Mouse (Mus musculus): ENCODE data around the gene Pgm2. TPM values are rescaled to one million over a fixed set of nuclear protein-coding genes. Genes with fewer than 3 reads are reported as not detected.

The Pgm2 gene
- polyA plus RNA-seq, 1 experiment from 2014 or later, result 39.9 TPM

- H3K36me3 ChIP-seq (ENCODE audit: insufficient read depth), result peaks cover 3% of the 10 kb centered on the region; the same call in 1 of the 2 replicates
- H3K9me3 ChIP-seq (ENCODE audit: low read depth, low read length), result no peaks in the 10 kb centered on the region
- DNase-seq, result no peak
- no peak for TF ChIP-seq CTCF (IDR thresholded peaks at IDR 0.05; ENCODE audit: low read depth)
- ATAC-seq (ENCODE audit: insufficient read depth), result no peak
- H3K27ac ChIP-seq (ENCODE audit: low read depth), result no peak overlapping the region
- H3K9ac ChIP-seq, result no peak overlapping the region
- H3K4me1 ChIP-seq (ENCODE audit: insufficient read depth), result peaks cover 13% of the 10 kb centered on the region; the same call in 1 of the 2 replicates
- H3K4me3 ChIP-seq (ENCODE audit: low read depth, low read length), result no peak overlapping the region
- 88% methylated on average over 3 of the region's 3 CpGs for WGBS
- H3K4me2 ChIP-seq, result no peak overlapping the region
- no peaks in the 10 kb centered on the region for H3K27me3 ChIP-seq (ENCODE audit: insufficient read depth, low read length)
Measured at GRCm38 (mm10) chr5:64164414-64164813, 71.7 kb downstream of the Pgm2 start.

DNA sequence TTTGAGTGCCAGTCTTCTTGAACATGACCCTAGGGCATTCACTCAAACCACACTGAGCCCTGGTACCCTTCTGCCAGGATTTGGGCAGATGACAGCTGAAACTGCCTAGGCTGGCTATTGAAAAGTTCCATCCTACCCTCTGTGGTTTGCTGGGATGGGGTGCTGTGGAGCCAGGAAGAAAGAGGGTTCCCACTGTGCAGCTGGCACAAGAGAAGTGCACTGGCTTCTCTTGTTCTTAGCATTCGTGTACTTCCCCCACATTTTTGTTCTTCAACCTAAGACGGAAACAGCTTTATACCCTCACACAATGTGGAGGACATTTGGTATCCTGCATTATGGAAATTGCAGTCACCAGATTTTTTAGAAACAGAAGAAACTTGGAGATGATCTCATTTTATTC, 73.1 kb downstream of the Pgm2 start:
- Histone ChIP-seq H3K4me2 (no peak overlapping the region), H3K27me3 (ENCODE audit: insufficient read depth, low read length) (no peaks in the 10 kb centered on the region), H3K36me3 (ENCODE audit: insufficient read depth) (peaks cover 3% of the 10 kb centered on the region; the same call in 1 of the 2 replicates), H3K9ac (no peak overlapping the region), H3K4me1 (ENCODE audit: insufficient read depth) (peaks cover 13% of the 10 kb centered on the region; the same call in 1 of the 2 replicates), H3K4me3 (ENCODE audit: low read depth, low read length) (no peak overlapping the region), H3K9me3 (ENCODE audit: low read depth, low read length) (no peaks in the 10 kb centered on the region), H3K27ac (ENCODE audit: low read depth) (no peak overlapping the region)
- WGBS, result 72% methylated on average over 2 of the region's 2 CpGs
- TF ChIP-seq CTCF (IDR thresholded peaks at IDR 0.05; ENCODE audit: low read depth), result no peak
- no peak for ATAC-seq (ENCODE audit: insufficient read depth)
- DNase-seq, result no peak

DNA sequence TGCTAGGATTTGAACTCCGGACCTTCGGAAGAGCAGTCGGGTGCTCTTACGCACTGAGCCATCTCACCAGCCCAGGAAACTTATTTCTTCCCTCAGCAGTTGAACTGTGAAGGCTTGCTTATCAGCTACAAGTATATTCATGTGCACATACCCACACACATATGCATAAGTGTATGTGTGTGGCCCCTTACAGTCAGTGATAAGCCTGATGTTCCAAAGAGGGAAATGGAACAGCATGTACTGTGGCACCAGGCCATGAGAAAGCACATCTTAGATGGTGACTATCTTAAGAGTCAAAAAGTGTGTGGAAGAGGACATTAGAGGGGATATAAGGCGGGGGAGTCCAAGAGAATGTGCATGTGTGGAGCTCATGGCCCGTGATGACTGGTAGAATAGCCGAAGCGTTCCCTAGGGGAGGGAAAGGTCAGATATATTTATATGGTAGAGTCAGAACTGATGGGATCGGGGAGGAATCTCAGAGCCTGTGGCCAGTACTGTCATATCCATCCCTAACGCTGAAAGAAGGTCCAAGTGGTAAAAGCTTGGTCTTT, 76.3 kb downstream of the Pgm2 start:
- no peak overlapping the region for H3K4me2 ChIP-seq
- no peak overlapping the region for H3K27ac ChIP-seq (ENCODE audit: low read depth)
- no peaks in the 10 kb centered on the region for H3K27me3 ChIP-seq (ENCODE audit: insufficient read depth, low read length)
- ATAC-seq (ENCODE audit: insufficient read depth), result no peak
- H3K9ac ChIP-seq, result no peak overlapping the region
- H3K4me1 ChIP-seq (ENCODE audit: insufficient read depth), result no peaks in the 10 kb centered on the region
- 84% methylated on average over 10 of the region's 10 CpGs for WGBS
- DNase-seq, result no peak
- H3K4me3 ChIP-seq (ENCODE audit: low read depth, low read length), result no peak overlapping the region
- no peaks in the 10 kb centered on the region for H3K9me3 ChIP-seq (ENCODE audit: low read depth, low read length)
- peaks cover 5% of the 10 kb centered on the region; the same call in 1 of the 2 replicates for H3K36me3 ChIP-seq (ENCODE audit: insufficient read depth)
- TF ChIP-seq CTCF (IDR thresholded peaks at IDR 0.05; ENCODE audit: low read depth), result no peak

DNA sequence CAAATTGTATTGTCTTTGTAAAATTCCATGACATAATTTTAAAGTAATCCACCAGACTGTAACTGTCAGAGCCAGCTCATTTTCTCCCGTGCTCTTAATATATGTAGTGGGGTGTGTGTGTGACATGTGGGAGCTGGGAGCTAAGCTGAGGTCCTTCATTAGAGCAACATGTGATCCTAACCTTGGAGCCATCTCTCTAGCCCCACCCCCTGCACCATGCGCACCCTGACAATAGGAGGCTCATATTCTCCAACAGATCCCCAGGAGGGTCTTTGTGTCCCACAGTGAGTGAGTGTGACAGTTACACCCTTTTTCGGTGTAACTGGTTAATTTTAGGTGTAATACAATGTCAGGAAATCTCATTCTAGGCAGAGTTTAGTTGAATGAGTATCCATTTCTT, 80.1 kb downstream of the Pgm2 start:
- Histone ChIP-seq H3K27me3 (ENCODE audit: insufficient read depth, low read length) (no peaks in the 10 kb centered on the region), H3K9me3 (ENCODE audit: low read depth, low read length) (no peaks in the 10 kb centered on the region), H3K4me3 (ENCODE audit: low read depth, low read length) (no peak overlapping the region), H3K4me1 (ENCODE audit: insufficient read depth) (no peaks in the 10 kb centered on the region), H3K27ac (ENCODE audit: low read depth) (no peak overlapping the region), H3K9ac (no peak overlapping the region), H3K4me2 (no peak overlapping the region), H3K36me3 (ENCODE audit: insufficient read depth) (peaks cover 5% of the 10 kb centered on the region; the same call in 1 of the 2 replicates)
- no peak for TF ChIP-seq CTCF (IDR thresholded peaks at IDR 0.05; ENCODE audit: low read depth)
- ATAC-seq (ENCODE audit: insufficient read depth), result no peak
- 55% methylated on average over 3 of the region's 3 CpGs for WGBS
- DNase-seq, result no peak

- no peak for ATAC-seq (ENCODE audit: insufficient read depth)
- 82% methylated on average over 16 of the region's 16 CpGs for WGBS
Measured at GRCm38 (mm10) chr5:64173302-64173701, 80.6 kb downstream of the Pgm2 start.

GRCm38 (mm10) chr5:64174429-64174935, 81.7 kb downstream of the Pgm2 start:
- peaks cover 5% of the 10 kb centered on the region; the same call in 1 of the 2 replicates for H3K36me3 ChIP-seq (ENCODE audit: insufficient read depth)
- ATAC-seq (ENCODE audit: insufficient read depth) (no peak; the same call in 1 of the 2 replicates), DNase-seq (no peak)
- no peak overlapping the region for H3K4me3 ChIP-seq (ENCODE audit: low read depth, low read length)
- H3K27me3 ChIP-seq (ENCODE audit: insufficient read depth, low read length), result no peaks in the 10 kb centered on the region
- H3K4me1 ChIP-seq (ENCODE audit: insufficient read depth), result no peaks in the 10 kb centered on the region
- TF ChIP-seq CTCF (IDR thresholded peaks at IDR 0.05; ENCODE audit: low read depth), result no peak
- H3K9me3 ChIP-seq (ENCODE audit: low read depth, low read length), result no peaks in the 10 kb centered on the region
- H3K4me2 ChIP-seq, result no peak overlapping the region
- 42% methylated on average over 5 of the region's 5 CpGs for WGBS
- H3K9ac ChIP-seq, result no peak overlapping the region
- no peak overlapping the region for H3K27ac ChIP-seq (ENCODE audit: low read depth)

More at GRCm38 (mm10) chr5:64173302-64173701, 80.6 kb downstream of the Pgm2 start:
- Histone ChIP-seq H3K27me3 (ENCODE audit: insufficient read depth, low read length) (no peaks in the 10 kb centered on the region), H3K4me3 (ENCODE audit: low read depth, low read length) (no peak overlapping the region), H3K9ac (no peak overlapping the region), H3K4me1 (ENCODE audit: insufficient read depth) (no peaks in the 10 kb centered on the region), H3K36me3 (ENCODE audit: insufficient read depth) (peaks cover 5% of the 10 kb centered on the region; the same call in 1 of the 2 replicates), H3K9me3 (ENCODE audit: low read depth, low read length) (no peaks in the 10 kb centered on the region), H3K4me2 (no peak overlapping the region), H3K27ac (ENCODE audit: low read depth) (no peak overlapping the region)
- no peak for TF ChIP-seq CTCF (IDR thresholded peaks at IDR 0.05; ENCODE audit: low read depth)
- DNase-seq, result no peak

Small RNAs within 50 kb of the gene (microRNA-seq; reads per million reads assigned to microRNA genes)
- not detected for gene Gm22395 (ENCODE audit: borderline number of aligned reads)
- not detected for gene Gm23967 (ENCODE audit: borderline number of aligned reads)

Other genes starting within 250 kb of the Pgm2 start
- gene Rell1, start 124.1 kb upstream of the Pgm2 start, polyA plus RNA-seq (2014; fragmentation: Nextera tagmentation; extraction: Ambion mirVana), result 15.7 and 16.6 TPM in 2 replicates
- 54.4 and 58.7 TPM in 2 replicates for gene Tbc1d1, start 63.4 kb downstream of the Pgm2 start, polyA plus RNA-seq (2014; fragmentation: Nextera tagmentation; extraction: Ambion mirVana)